ENCODE assay signal across 36 mouse cellular contexts in the genomic region with DNA sequence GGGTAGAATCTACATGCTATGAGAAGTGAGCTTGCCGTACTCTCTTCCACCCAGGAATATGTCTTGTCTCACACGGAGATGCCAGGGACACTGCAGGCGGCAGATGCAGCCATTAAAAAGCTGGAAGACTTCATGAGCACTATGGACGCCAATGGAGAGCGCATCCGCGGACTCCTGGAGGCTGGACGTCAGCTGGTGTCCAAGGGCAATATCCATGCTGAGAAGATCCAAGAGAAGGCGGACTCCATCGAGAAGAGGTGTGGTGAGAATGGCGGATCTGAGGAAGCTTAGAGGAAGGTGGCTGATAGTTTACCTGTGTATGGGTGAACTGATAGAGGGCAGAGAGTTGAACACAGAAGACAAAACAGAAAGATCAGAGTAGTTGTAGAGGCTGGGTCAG. TPM values are rescaled to one million over a fixed set of nuclear protein-coding genes. Genes with fewer than 3 reads are reported as not detected.
"Had no signal": no experiment of that assay in that cellular context is flagged by ENCODE, and none has a peak within 500 bp of the region (broad histone marks: within the 10 kb centered on the region; RNA-seq: fewer than 3 reads in every experiment).

No protein-coding gene starts in this region.

- H3K36me3 ChIP-seq: liver, embryonic 12.5 days; liver, embryonic 13.5 days; liver, embryonic 15.5 days; lung, embryonic 15.5 days had no signal

- H3K4me2 ChIP-seq: limb, embryonic 12.5 days; limb, embryonic 13.5 days; limb, embryonic 15.5 days; liver, embryonic 11.5 days; liver, embryonic 12.5 days; liver, embryonic 13.5 days; liver, embryonic 15.5 days; lung, embryonic 14.5 days; lung, embryonic 15.5 days; midbrain, embryonic 11.5 days; midbrain, embryonic 12.5 days; midbrain, embryonic 13.5 days; midbrain, embryonic 15.5 days; neural tube, embryonic 12.5 days had no signal

- H3K9ac ChIP-seq: limb, embryonic 15.5 days; liver, embryonic 12.5 days; liver, embryonic 13.5 days; liver, embryonic 14.5 days; liver, embryonic 15.5 days; liver, postnatal 0 days; lung, embryonic 14.5 days; lung, embryonic 15.5 days; midbrain, embryonic 12.5 days; midbrain, embryonic 13.5 days; midbrain, embryonic 15.5 days; neural tube, embryonic 12.5 days had no signal

- H3K27me3 ChIP-seq: limb, embryonic 12.5 days; limb, embryonic 13.5 days; limb, embryonic 15.5 days; liver, embryonic 13.5 days; liver, embryonic 15.5 days; lung, embryonic 15.5 days; midbrain, embryonic 12.5 days; midbrain, embryonic 13.5 days; midbrain, embryonic 15.5 days; neural tube, embryonic 12.5 days had no signal

- H3K27ac ChIP-seq: limb, embryonic 10.5 days; limb, embryonic 12.5 days; limb, embryonic 13.5 days; limb, embryonic 15.5 days; liver, embryonic 12.5 days; liver, embryonic 13.5 days; liver, embryonic 14.5 days; liver, embryonic 15.5 days; lung, embryonic 15.5 days; macrophage; midbrain, embryonic 10.5 days; midbrain, embryonic 12.5 days; midbrain, embryonic 13.5 days; midbrain, embryonic 15.5 days; neural tube, embryonic 12.5 days had no signal

- H3K4me3 ChIP-seq: limb, embryonic 10.5 days; limb, embryonic 12.5 days; limb, embryonic 13.5 days; limb, embryonic 15.5 days; liver, embryonic 12.5 days; liver, embryonic 13.5 days; liver, embryonic 15.5 days; lung, embryonic 15.5 days; megakaryocyte, embryonic 14.5 days; midbrain, embryonic 10.5 days; midbrain, embryonic 12.5 days; midbrain, embryonic 13.5 days; midbrain, embryonic 15.5 days; myocyte; neural tube, embryonic 12.5 days had no signal

- DNase-seq: left cerebral cortex, postnatal 4 days; liver; liver, embryonic 13.5 days; liver, postnatal 0 days; lung, adult 18-20 months; lung, adult 2 months; lung, embryonic 14.5 days; lung, postnatal 10 days; lung, postnatal 14 days; lung, postnatal 36 days; lung, postnatal 4 days; midbrain, embryonic 14.5 days had no signal

- ATAC-seq: liver, embryonic 12.5 days; liver, postnatal 0 days; lung, postnatal 0 days; midbrain, embryonic 13.5 days; midbrain, embryonic 15.5 days; midbrain, embryonic 16.5 days had no signal

- H3K4me1 ChIP-seq: limb, embryonic 10.5 days; limb, embryonic 13.5 days; limb, embryonic 15.5 days; liver, embryonic 12.5 days; liver, embryonic 13.5 days; liver, embryonic 15.5 days; lung, embryonic 15.5 days; midbrain, embryonic 10.5 days; midbrain, embryonic 12.5 days; midbrain, embryonic 13.5 days; midbrain, embryonic 15.5 days; neural tube, embryonic 12.5 days had no signal

- H3K9me3 ChIP-seq: limb, embryonic 10.5 days; limb, embryonic 12.5 days; limb, embryonic 13.5 days; limb, embryonic 15.5 days; liver, embryonic 12.5 days; liver, embryonic 13.5 days; liver, embryonic 15.5 days; lung, embryonic 15.5 days; megakaryocyte, embryonic 14.5 days; midbrain, embryonic 10.5 days; midbrain, embryonic 12.5 days; midbrain, embryonic 13.5 days; midbrain, embryonic 15.5 days; neural tube, embryonic 12.5 days had no signal

RNA-seq across cellular contexts. Expression of gene Sptbn2, which starts 28.1 kb away (rescaled TPM):
- total RNA-seq: megakaryocyte progenitor cell, adult 5-6 weeks; megakaryocyte, adult 5-6 weeks; megakaryocyte-erythroid progenitor cell, adult 5-6 weeks; monocyte, adult 5-6 weeks had no signal

RNA-seq across cellular contexts. Expression of gene Gm960, which starts 40.6 kb away (rescaled TPM):
- total RNA-seq: megakaryocyte progenitor cell, adult 5-6 weeks; megakaryocyte, adult 5-6 weeks; monocyte, adult 5-6 weeks had no signal
- polyA plus RNA-seq: liver, embryonic 13.5 days; macrophage had no signal
